Mouse (Mus musculus) adrenal gland, postnatal 36 days (tissue): ENCODE results near the gene Lmntd1. TPM values are rescaled to one million over a fixed set of nuclear protein-coding genes. Genes with fewer than 3 reads are reported as not detected.
"Not testable (repeated sequence)": the region's sequence is repeated elsewhere in the genome, so short reads cannot be mapped to it uniquely, and the experiment has no call there.

ENCODE experiments used
- DNase-seq, 2 experiments: peaks; one replicate each; pipeline ENCODE4 v3.0.0; 2021; ENCODE audit warnings: mixed read lengths in 1 of 2
- total RNA-seq, 2 experiments: library from RNA; stranded (reverse); gene quantifications; 2 replicates each; pipeline ENCODE4 v1.2.3; 2021

Lmntd1 gene
- total RNA-seq, 2 experiments from 2014 or later = 0.33 to 0.56 TPM

DNA sequence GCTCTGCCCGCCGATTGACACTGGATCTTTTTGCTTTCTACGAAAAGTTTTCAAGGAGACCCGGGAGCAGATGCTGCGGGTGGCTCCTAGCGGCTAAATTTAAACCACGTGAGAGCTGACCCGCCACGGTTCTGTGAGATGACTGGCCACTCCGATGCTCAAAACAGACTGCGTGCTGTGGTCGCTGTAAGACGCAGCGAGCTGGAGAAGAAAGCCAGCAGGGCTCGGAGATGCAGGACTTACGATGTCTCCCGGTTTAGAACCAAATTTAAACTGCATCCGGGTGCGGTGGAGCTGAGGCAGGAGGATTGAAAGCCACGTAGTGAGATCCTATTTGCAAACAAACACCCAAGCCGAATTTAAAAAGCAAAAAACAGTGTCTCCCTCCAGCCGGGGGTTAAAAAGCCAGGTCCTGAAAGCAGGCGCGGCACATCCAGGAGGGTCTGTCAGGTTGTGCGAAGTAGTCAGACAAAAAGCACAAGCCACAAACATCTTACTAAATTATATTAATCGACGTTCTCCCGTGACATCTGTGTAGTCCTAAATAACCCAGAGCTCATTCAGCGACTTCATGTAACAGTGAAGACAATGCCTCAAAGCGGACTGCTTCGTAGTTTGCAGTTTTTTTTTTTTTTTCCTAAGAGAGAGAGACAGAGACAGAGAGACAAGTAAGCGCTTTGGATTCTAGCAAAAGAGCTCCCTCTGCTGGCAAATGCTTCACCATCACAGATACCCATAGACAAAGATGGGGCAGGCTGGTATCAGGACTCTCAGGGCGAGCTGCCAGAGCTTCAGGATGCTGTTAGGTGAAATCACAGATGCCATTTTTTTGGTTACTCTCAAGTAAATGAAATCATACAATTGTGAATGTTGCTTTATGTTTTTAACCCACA is 272.6 kb downstream of the Lmntd1 start:
- peak; percentile 83 to 91 for DNase-seq

GRCm38 (mm10) chr6:145340657-145341146 is 273.4 kb downstream of the Lmntd1 start:
- DNase-seq = peak; percentile 98

DNA sequence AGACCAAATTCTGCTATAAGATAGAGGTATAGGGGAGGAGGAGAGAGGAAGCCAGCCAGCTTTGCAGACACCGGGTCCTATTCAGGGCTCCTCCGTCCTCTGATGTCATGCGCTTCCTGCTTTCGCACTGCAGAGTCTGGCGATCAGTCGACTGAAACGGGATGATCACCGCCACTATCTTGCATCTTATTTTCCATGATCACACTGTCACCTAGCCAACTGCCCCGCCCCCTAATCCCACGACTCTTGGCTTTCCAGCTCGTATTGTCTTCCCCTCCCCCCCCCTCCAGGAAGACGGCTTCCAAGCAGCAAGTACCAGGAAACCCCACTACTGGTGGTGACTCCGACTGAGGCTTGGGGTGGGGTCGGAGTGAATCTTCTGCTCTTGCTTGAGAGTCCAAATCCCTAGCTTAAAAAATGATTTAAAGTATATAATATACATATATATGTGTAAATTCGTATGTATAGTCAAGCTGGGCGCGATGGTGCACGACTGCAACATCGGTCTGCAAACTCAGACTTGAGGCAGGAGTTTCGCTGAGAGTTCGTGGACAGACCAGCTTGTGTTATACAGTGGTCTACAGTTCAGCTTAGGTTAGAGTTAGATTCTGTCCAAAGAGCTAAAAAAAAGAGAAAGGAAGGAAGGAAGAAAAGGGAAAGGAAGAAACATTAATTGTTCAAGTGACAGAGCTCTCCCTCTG is 274.0 kb downstream of the Lmntd1 start:
- peak; percentile 70 to 80 for DNase-seq

DNA sequence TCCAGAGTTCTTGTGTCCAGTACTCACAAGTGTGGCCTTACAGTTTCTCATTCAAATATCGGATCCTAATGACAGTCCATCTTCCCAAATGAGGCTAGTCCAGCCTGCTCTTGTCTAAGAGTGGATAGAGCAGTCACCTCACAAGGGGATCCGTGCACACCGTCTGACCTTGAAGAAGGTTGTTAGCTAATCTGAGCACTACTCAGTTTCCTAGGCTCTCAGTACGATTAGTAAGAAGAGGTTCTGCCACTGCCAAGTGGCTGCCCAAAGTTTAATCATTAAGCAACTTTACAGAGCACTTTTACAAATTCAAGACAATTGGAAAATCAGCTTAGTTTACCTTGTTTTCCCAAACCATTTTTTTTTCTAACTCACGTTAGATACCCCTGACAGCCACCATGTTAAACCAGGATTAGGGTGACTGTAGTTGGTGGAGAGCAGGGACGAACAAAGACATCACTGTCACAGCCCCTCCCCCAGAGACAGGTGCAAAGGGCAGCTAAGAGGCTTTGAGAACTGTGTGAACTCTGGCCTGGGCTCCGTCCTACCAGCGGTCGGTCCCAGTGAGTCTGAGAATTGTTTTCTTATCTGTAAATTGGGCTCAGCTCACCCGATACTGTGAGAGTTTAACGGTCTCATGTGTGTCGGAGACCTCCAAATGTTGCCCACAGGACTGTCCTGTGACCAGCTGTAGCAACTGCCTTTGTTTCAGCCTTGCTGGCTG is 275.4 kb downstream of the Lmntd1 start:
- DNase-seq = no peak

DNA sequence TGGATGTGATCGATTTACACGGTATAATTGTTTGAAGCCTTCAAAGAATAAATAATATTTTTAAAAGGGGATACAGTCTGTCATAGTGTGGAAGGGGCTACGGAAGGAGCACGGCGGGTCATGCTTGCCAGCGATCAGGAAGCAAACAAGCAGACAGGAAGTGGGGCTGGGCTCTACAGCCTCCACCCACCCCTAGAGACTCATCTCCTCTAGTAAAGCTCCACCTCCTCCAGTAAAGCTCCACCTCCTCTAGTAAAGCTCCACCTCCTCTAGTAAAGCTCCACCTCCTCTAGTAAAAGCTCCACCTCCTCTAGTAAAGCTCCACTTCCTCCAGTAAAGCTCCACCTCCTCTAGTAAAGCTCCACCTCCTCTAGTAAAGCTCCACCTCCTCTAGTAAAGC is 276.6 kb downstream of the Lmntd1 start:
- not testable (repeated sequence) for DNase-seq

DNA sequence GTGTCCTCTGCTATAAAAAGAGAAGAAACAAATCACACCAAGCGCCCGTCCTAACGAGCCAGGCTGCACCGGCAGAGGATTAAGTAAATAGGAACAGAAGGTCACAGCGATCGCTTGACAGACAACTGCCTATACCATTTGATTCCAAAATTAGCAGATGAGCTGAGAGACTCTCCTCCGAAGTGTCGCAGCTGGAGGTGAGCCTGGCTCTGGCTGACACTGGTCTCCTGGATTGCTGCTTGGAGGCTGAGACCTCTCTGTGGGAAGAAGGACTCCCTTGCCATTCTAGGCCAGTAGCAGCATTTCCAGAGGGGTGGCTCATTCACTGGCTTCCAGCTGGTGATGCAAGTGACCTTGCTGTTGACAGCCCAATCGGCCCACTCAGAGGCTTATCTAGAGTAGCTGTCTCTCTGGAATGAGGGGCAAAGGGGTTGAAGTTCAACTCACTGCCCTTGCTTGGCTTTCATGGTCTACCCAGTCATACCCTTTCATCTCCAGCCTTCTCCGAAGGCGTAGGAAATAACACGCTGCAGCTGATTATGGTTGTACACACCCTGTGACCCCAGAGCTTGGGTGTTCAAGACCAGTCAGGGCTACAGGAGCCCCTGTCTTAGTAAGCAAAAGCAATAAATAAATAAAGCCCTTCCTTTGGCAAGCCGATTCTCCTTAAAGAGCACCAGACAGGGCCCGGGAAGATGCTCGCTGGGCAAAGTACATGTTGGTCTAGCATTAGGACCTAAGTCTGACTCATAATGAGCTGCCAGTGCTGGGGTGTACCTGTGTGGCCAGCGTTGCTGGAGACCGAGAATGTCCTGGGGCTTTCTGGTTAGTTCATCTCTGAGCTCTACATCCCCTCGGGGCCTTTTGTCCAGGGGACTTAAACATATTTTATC is 278.0 kb downstream of the Lmntd1 start:
- peak; percentile 73 to 77 for DNase-seq

GRCm38 (mm10) chr6:145334211-145334610 is 279.9 kb downstream of the Lmntd1 start:
- DNase-seq = no peak

GRCm38 (mm10) chr6:145326141-145326806 is 287.8 kb downstream of the Lmntd1 start:
- no peak for DNase-seq

- DNase-seq = no peak
These were observed 289.0 kb downstream of the Lmntd1 start for GRCm38 (mm10) chr6:145325095-145325494.

DNA sequence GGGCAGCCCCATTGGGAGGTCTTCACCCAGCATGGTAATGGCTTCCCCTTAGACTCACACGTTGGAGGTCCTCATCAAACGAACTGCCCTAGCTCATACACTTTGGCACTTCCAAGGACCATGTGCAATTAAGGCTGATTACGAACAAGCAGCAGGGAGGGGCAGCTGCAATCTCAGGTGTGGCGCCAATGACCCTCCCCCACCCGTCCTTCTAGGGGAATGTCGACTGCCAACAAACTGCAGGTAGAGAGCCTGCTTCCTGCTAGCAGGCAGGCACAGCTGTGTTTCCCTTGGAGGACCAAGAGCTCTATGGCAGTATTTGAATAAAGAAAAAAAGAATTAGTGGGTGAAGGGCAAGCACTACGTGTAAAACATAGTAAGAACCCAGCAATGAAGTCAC is 289.6 kb downstream of the Lmntd1 start:
- no peak for DNase-seq

- DNase-seq = no peak
These were observed 291.9 kb downstream of the Lmntd1 start for GRCm38 (mm10) chr6:145322246-145322645.

DNA sequence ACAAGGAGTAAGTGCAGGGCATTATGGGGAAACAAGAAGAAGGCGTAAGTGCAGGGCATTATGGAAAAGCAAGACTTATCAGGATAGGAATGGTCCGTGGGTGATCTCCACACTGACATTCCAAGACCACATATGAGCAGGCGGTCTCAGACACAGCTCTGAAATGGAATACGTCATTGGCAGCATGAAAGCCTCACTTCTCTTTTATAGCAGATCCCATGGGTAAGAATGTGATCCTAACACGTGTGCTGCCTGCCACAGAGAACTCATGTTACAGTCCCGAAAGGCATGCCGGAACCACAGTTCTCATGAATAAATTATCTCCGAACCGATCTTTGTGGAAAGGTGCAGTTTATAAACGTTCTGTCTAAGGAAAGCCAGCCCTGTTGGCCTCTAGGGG is 294.0 kb downstream of the Lmntd1 start:
- no peak for DNase-seq

Other genes with a start within 250 kb of the Lmntd1 start
- not detected for gene Tuba3b, start 1.4 kb upstream of the Lmntd1 start, total RNA-seq
- gene Rassf8, start 132.4 kb upstream of the Lmntd1 start, total RNA-seq = 100 to 1,000 TPM in 1 of 2 experiments, 10 to 100 TPM in 1; 79.1 to 106 TPM